Mouse (Mus musculus) natural killer cell, adult 2 months (primary cell): Measurements from ENCODE around the gene Ddx41.

Experiments used
- DNase-seq, 2 experiments: peaks; one replicate each; pipeline ENCODE4 v3.0.0; 2022; ENCODE audit warnings: low spot score in 2 of 2

Gene Ddx41

DNA sequence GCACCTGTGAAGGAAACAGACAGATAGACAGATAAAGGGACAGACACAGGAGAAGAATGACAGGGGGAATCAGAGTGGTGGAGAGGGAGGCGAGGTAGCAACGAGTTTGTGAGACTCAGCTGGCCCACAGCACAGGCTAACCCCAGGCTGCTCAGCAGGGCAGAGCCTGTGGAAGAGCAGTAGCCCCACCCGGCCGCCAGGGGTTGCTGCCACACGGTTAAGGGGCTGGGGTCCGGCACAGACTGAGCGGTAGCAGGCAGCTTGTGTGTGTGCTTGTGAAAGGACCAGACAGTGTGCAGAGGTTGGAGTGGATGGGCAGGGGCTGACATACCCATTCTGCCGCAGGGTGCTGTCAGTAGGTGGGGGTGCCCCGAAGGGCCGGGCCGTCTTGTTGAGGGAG is 28.6 kb downstream of the Ddx41 start:
- no peak for DNase-seq

DNA sequence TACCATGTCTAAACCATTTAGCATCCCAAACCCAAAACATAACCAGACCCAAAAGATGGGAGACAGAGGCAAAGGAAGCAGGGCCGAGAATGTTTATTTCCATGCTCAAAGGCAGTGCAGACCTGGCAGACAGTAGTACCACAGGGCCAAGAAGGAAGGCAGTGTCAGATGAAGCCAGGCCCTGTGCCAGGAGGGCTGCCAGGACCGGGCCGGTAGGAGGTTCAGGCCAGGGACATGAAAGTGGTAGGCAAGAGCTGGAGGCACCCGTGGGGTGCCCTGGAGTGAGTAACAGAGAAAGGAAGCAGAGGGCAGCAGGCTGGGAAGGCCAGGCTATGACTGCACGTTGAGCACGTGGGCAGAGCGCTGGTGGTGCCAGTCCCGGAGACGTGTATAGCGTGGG is 29.8 kb downstream of the Ddx41 start:
- DNase-seq, result no peak

DNA sequence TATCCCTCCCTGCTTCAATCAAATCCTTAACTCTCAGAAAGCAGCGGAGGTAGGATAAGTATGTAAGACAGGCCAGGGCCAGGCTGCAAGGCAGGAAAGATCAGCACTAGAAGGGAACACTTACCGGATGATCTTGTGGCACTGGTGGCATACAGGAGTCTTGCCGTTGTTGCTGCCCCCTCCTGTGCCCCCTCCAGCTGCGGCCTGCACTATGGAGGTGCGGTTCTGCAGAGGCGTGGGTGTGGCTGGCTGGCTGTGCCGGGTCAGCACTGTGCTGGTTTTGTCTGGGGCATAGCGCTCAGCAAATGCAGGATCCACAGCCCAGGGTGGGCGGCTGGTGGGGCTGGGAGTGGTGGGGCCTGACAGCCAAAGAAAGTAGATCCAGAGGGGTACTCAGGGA is 30.6 kb downstream of the Ddx41 start:
- DNase-seq, result no peak

- DNase-seq, result no peak
Observed at GRCm38 (mm10) chr13:55504390-55504789, 32.1 kb downstream of the Ddx41 start.

- no peak for DNase-seq
Observed at GRCm38 (mm10) chr13:55502405-55502804, 34.1 kb downstream of the Ddx41 start.

GRCm38 (mm10) chr13:55500575-55500974 is 35.9 kb downstream of the Ddx41 start:
- no peak for DNase-seq

DNA sequence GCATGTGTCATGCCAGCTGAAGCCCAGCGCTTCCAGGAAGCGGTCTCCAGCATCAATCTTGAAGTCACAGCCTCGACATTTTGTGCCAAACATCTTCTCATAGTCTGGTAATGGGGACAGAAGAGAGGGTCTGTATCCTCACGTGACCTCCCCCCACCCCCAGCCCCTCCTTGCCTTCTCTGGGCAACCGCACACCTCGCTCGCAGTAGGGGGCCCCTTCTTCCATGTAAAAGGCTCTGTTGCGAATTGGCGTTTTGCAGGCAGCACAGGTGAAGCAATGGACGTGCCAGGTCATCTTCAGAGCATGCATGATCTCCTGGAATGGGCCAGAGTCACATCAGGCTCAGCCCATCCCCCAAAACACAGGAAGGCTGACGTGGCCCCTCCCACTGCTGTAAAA is 37.6 kb downstream of the Ddx41 start:
- no peak for DNase-seq

- no peak for DNase-seq
Observed at GRCm38 (mm10) chr13:55496661-55497060, 39.8 kb downstream of the Ddx41 start.

DNA sequence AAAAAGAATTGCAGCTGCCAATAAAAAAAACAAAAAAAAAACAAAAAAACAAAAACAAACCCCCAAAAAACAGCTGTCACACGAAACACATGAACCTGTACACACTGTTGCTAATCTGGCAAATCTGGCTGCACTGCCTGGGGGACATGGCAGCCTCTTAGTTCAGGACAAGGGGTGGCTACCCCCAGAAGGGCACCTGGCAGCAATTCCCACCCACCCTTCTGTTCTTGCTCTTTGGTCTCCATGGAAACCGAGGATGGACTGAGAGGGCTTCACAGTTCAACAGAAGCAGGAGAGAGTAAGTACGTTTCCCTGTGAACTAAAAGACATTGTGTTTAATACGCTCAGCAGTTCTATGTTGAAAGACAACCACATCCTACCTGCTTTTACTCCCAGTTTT is 40.8 kb downstream of the Ddx41 start:
- no peak for DNase-seq

- no peak for DNase-seq
Observed at GRCm38 (mm10) chr13:55494883-55495621, 41.4 kb downstream of the Ddx41 start.

GRCm38 (mm10) chr13:55494257-55494656 is 42.2 kb downstream of the Ddx41 start:
- DNase-seq, result no peak

DNA sequence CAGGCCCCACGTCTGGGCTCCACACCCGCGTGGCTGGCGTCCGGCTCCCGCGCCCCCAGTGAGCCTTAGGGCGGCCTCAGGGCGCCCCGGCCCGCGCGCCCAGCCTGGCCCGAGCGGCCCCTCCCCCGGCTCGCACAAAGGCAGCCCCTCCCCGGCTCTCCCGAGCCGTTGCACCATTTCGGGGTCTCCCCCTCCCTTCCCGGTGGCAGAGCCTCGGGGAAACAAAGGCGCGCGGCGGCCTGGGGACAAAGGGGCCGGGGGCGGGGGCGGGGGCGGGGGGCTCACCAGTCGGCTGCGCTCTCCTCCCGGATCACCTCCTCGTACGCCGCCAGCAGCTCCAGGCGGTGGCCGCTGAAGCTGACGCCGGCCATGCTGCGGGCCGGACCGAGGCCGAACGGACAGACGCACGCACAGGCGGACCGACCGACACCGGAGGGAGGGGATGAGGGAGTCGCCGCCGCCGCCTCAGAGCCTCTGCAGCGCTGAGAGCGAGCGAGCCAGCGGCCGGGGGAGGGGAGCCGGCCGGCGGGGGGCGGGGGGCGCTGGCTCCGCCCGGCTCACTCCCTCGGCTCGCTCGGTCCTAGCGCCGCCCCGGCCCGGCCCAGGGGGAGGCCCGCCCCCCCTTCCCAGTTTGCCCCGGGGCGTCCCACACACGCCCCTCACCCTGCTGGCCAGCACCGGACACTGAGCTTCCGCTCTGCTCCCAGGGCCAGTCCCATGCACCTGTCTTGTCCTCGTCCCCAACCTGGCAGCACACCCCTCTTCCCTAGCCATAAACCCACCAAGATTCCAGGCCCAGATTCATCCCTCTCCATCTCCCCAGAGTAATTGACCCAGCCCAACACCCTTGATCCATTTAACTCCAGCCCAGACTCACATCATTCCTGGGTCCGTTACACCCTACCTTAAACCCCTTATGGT is 48.6 kb downstream of the Ddx41 start, which contains the start of gene Dbn1:
TSS of gene Dbn1 (minus strand) at position 534 of the 921 bp plus-strand sequence.
- DNase-seq, result no peak

DNA sequence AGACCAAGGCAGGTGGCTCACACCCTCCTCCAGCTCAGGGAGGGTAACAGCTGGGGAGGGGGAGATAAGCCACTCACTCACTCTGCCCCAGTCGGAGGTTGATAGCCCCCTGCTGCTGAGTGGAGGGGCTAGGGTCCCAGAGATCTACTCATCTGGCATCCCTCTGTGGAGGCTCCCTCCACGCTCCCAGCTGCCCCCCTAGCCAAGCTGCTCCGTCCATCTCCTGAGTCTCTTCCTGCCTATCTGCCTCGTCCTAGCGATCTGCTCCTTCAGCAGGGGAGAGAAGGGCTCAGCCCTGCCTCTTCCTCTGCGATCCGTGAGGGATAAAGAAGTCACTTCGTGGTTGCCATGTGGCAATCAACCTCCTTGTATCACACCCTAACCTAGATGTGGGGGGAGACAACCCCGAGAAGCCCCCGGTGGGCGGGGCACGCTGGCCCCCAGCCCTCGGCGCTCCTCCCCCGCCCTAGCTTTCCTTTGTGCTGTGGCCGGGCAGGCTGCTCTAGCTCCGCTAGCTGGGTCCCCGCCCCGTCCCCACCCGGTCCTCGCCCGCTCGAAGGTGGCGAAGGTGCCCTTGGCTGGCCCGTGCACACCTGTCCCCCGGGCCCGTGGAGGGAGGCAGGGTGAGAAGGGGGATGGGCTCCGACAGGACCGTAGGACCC is 49.4 kb downstream of the Ddx41 start:
- DNase-seq, result no peak

DNA sequence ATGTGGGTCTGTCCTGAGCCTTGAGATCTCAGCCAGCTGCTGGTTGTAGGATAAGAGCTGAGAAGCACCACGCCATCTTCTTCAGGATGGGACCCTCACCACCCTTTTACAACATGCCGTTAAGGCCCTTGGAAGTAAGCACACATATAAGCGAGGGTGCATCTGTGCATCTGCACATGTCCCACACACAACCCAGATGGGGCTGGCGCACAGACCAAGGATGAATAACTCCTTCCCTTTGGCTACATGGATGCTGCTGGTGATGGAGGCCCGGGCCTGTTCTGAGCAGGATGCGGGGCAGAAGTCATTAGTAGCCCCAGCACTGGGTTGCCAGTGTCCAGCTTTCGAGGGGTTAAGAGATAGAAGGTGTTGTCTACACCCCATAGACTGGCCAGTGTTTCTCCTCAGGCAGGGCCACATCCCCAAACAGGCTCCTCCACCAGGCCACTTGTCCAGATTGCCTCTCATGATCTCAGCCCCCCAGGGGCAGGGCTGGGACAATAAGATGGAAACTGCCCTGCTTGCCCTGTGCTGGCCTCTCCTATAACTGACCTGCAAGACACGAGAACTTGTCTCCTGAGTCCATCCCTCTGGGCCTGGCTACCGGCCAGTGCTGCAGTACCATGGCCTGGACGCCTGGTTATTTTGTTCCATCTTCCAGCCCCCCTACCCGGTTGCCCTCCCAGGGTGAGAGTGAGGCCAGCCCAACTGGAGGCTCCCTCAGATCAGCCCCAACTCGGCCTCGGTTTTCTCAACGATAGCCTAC is 50.2 kb downstream of the Ddx41 start:
- DNase-seq, result no peak

- no peak for DNase-seq
Observed at GRCm38 (mm10) chr13:55484520-55485088, 51.9 kb downstream of the Ddx41 start.

- DNase-seq, result no peak
Observed at GRCm38 (mm10) chr13:55483593-55483992, 52.9 kb downstream of the Ddx41 start.

- no peak for DNase-seq
Observed at GRCm38 (mm10) chr13:55483071-55483470, 53.4 kb downstream of the Ddx41 start.

GRCm38 (mm10) chr13:55482542-55482941 is 53.9 kb downstream of the Ddx41 start:
- no peak for DNase-seq
